ENCODE assay signal across 12 mouse cellular contexts in genomic region chr5:18318846-18319245, GRCm38 (mm10). TPM values are rescaled to one million over a fixed set of nuclear protein-coding genes. Genes with fewer than 3 reads are reported as not detected.
"Had no signal": no experiment of that assay in that cellular context is flagged by ENCODE, and none has a peak within 500 bp of the region (broad histone marks: within the 10 kb centered on the region; RNA-seq: fewer than 3 reads in every experiment).

No protein-coding gene starts in this region.

- ATAC-seq: lung, postnatal 0 days; midbrain, embryonic 15.5 days had no signal

- DNase-seq: kidney, postnatal 14 days; kidney, postnatal 4 days; liver, embryonic 13.5 days; lung, embryonic 14.5 days; right cerebral cortex, adult 18-20 months; right cerebral cortex, postnatal 14 days; right cerebral cortex, postnatal 4 days; thymus, adult 2 months; thymus, postnatal 25 days had no signal

RNA-seq across cellular contexts. Expression of gene Gnai1, which starts 41.3 kb away (rescaled TPM):
- polyA plus RNA-seq: macrophage had no signal
